Mouse (Mus musculus): Measurements from ENCODE around the gene Hspb3. TPM values are rescaled to one million over a fixed set of nuclear protein-coding genes. Genes with fewer than 3 reads are reported as not detected.

Gene Hspb3
- total RNA-seq, 2 experiments from 2014 or later, result not detected

Other genes starting within 250 kb of the Hspb3 start
- gene Snx18, start 45.1 kb downstream of the Hspb3 start, total RNA-seq (2015; ENCODE audit: low replicate concordance), result 13.8 and 16.3 TPM in 2 replicates
- 8.9 and 15.3 TPM in 2 replicates for gene Snx18, start 45.1 kb downstream of the Hspb3 start, total RNA-seq (2017; ENCODE audit: low replicate concordance)
- gene Arl15, start 130.8 kb upstream of the Hspb3 start, total RNA-seq (2015; ENCODE audit: low replicate concordance), result 1.3 and 7.3 TPM in 2 replicates
- 4.0 and 9.0 TPM in 2 replicates for gene Arl15, start 130.8 kb upstream of the Hspb3 start, total RNA-seq (2017; ENCODE audit: low replicate concordance)

Measured in erythroblast, adult 5-6 weeks (primary cell).